Mouse (Mus musculus) myocyte (in vitro differentiated cells): ENCODE results near the gene Hnrnpu.

ENCODE experiments used
- E2F4 ChIP-seq: IDR thresholded peaks from one replicate; pipeline ENCODE4 v1.6.1; 2011; ENCODE audit warnings: mild to moderate bottlenecking, control low read depth, moderate library complexity; ENCODE audit not compliant: insufficient read depth
- MYOG ChIP-seq, 3 experiments: IDR thresholded peaks; one replicate each; pipeline ENCODE4 v1.6.1; 2011; ENCODE audit warnings: control low read depth in 2 of 3, low read depth in 2 of 3, mild to moderate bottlenecking in 2 of 3; ENCODE audit not compliant: insufficient read length in 2 of 3, control insufficient read depth in 1 of 3, insufficient read depth in 1 of 3
- POLR2A ChIP-seq: IDR thresholded peaks from one replicate; pipeline ENCODE4 v1.6.1; 2011; ENCODE audit warnings: low read depth, mild to moderate bottlenecking, control low read depth, moderate library complexity; ENCODE audit not compliant: insufficient read length
- POLR2AphosphoS2 ChIP-seq: IDR thresholded peaks from one replicate; pipeline ENCODE4 v1.6.1; 2011; ENCODE audit warnings: low read depth, control low read depth; ENCODE audit not compliant: insufficient read length
- SRF ChIP-seq: IDR thresholded peaks from one replicate; pipeline ENCODE4 v1.6.1; 2011; ENCODE audit warnings: low read depth; ENCODE audit not compliant: control insufficient read depth, insufficient read length

DNA sequence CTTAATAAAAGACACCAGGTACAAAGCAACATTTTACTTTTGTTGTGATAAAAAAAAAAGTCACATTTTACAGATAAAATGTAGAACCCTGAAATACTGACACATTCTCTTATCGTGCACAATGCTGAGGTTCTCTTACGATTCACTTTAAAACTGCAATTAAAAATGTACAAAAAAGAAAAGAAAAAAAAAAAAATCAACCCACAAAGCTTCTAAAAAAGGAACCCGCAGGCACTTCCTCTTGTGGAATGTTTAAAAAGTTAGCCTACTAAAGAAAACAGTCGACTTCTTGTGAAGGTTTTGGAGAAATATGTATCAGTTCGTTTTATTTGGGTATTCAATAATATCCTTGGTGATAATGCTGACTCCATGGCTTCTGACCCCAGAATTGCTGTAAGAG, 8.6 kb downstream of the Hnrnpu start:
- TF ChIP-seq POLR2A (no peak), SRF (no peak), MYOG (IDR thresholded peaks at IDR 0.05; ENCODE audit: control insufficient read depth in 1 of 3, insufficient read depth in 1 of 3, insufficient read length in 2 of 3, low read depth in 2 of 3) (no peak), E2F4 (no peak), POLR2AphosphoS2 (no peak)
